Mouse (Mus musculus): ENCODE measurements around the gene Spag8.

GRCm38 (mm10) chr4:43633296-43633695 is 20.1 kb downstream of the Spag8 start:
- TF ChIP-seq POLR2A (IDR thresholded peaks at IDR 0.05; ENCODE audit: borderline replicate concordance, extremely low read depth, insufficient read depth, insufficient read length, poor library complexity, severe bottlenecking) (no peak), CTCF (IDR thresholded peaks at IDR 0.05; ENCODE audit: borderline replicate concordance, extremely low read depth, insufficient read depth, insufficient read length) (no peak)

Data from brain, embryonic 14.5 days (tissue).